Mouse (Mus musculus): Measurements from ENCODE around the gene Mlh1. TPM values are rescaled to one million over a fixed set of nuclear protein-coding genes. Genes with fewer than 3 reads are reported as not detected.

Mlh1 gene
- 23.6 and 24.6 TPM in 2 replicates for polyA plus RNA-seq (2012; rRNA removed)

DNA sequence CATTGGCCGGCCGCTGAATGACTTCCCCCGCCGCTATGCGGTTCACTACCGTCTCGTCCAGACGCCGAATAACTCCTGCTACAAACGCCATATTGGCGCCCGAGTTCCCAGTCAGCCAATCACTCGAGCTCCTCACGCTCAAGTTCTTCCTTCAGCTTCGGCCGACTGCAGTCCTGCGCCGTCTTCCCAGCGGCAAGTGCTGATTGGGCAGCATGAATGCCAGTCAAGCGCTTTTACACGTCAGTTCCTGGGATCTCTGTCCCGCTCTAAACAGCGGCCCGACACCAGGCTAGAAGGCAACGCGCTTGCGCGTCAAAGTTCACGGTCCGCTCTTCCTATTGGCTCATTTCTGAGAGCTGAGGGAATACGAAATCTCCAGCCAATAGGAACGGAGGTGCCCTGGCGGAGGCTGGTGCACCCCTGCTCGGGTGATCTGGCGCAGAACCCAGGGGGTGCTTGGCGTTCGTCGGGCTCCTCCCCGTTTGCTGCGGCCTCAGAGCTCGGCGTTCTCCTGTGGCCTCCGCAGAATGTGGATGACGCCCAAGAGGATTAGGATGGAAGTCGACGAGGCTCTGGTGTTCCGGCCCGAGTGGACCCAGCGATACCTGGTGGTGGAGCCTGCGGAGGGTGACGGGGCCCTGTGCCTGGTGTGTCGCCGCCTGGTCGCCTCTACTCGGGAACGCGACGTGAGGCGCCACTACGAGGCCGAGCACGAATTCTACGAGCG, at the start of gene Mlh1, which contains the start of gene Epm2aip1:
Mlh1 (minus strand) TSS at position 358 of the 727 bp plus-strand sequence.
Epm2aip1 (plus strand) TSS at position 496 of the 727 bp plus-strand sequence.
- Histone ChIP-seq H3K4me3 (ENCODE audit: control insufficient read depth, insufficient read depth, low read length) (peak within 1 kb of the TSS; percentile 86), H3K27ac (ENCODE audit: control insufficient read depth, insufficient read depth, low read length) (peak within 1 kb of the TSS; percentile 76), H3K27me3 (ENCODE audit: control insufficient read depth, insufficient read depth, low read length) (no peaks in the 10 kb centered on the region), H3K36me3 (ENCODE audit: control insufficient read depth, insufficient read depth, low read length) (peaks cover 8% of the 10 kb centered on the region), H3K4me1 (replicated peaks; ENCODE audit: control insufficient read depth, insufficient read depth, low read length) (peaks cover 7% of the 10 kb centered on the region)
- peak; percentile 98 for DNase-seq
- TF ChIP-seq CTCF (IDR thresholded peaks at IDR 0.05; ENCODE audit: borderline replicate concordance, control insufficient read depth, extremely low read depth, insufficient read depth, low read length, poor library complexity) (no peak), POLR2A (IDR thresholded peaks at IDR 0.05; ENCODE audit: control insufficient read depth, extremely low read depth, insufficient read depth, low read length, poor library complexity) (peak; percentile 99)
- WGBS, result under 1% methylated on average over 64 of the region's 64 CpGs

DNA sequence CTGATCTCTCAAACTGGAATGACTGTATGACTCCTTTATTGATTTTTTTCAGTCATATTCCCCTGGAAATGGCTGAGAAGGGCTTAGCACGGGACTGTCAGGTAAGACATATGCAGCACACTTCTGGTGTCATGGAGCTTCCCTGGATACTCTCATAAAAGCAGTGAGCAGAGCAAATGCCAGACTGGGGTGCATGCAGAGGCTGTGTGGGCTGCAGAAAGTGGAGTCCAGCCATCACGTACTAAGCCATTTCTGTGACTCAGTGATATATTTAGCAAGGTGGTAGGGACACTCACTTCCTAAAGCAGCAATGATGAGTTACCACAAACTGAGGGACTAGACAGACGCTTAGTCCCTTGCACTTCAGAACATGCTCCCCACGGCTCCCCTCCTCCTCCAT, 49.3 kb upstream of the Mlh1 start:
- TF ChIP-seq POLR2A (IDR thresholded peaks at IDR 0.05; ENCODE audit: control insufficient read depth, extremely low read depth, insufficient read depth, low read length, poor library complexity) (no peak), CTCF (IDR thresholded peaks at IDR 0.05; ENCODE audit: borderline replicate concordance, control insufficient read depth, extremely low read depth, insufficient read depth, low read length, poor library complexity) (no peak)
- Histone ChIP-seq H3K27me3 (ENCODE audit: control insufficient read depth, insufficient read depth, low read length) (no peaks in the 10 kb centered on the region), H3K4me1 (replicated peaks; ENCODE audit: control insufficient read depth, insufficient read depth, low read length) (no peaks in the 10 kb centered on the region), H3K4me3 (ENCODE audit: control insufficient read depth, insufficient read depth, low read length) (no peak overlapping the region), H3K36me3 (ENCODE audit: control insufficient read depth, insufficient read depth, low read length) (no peaks in the 10 kb centered on the region), H3K27ac (ENCODE audit: control insufficient read depth, insufficient read depth, low read length) (no peak overlapping the region)
- no peak for DNase-seq
- 82% methylated on average over 4 of the region's 4 CpGs for WGBS

DNA sequence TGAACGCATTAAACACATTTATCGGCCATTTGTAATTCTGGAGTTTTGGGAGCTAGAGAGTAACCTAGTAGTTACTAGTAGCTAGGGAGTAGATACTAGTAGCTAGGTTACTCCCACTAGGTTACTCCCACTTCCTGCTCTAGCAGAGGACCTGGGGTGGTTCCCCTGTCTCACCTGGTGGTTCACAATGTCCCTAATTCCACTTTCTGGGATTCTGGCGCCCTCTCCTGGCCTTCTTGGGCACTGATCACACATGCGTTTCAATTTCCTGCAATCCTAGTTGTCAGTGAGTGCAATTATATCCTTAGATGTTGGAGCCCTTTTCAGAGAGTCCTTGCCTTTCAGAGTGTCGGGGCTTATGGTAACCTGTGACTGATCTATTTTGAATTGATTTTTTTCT, 42.6 kb upstream of the Mlh1 start:
- Histone ChIP-seq H3K27me3 (ENCODE audit: control insufficient read depth, insufficient read depth, low read length) (peaks cover 18% of the 10 kb centered on the region), H3K36me3 (ENCODE audit: control insufficient read depth, insufficient read depth, low read length) (no peaks in the 10 kb centered on the region), H3K4me3 (ENCODE audit: control insufficient read depth, insufficient read depth, low read length) (no peak overlapping the region), H3K27ac (ENCODE audit: control insufficient read depth, insufficient read depth, low read length) (no peak overlapping the region), H3K4me1 (replicated peaks; ENCODE audit: control insufficient read depth, insufficient read depth, low read length) (peaks cover 7% of the 10 kb centered on the region)
- peak; percentile 48 for DNase-seq
- TF ChIP-seq CTCF (IDR thresholded peaks at IDR 0.05; ENCODE audit: borderline replicate concordance, control insufficient read depth, extremely low read depth, insufficient read depth, low read length, poor library complexity) (peak; percentile 22; the same call in 1 of the 2 replicates), POLR2A (IDR thresholded peaks at IDR 0.05; ENCODE audit: control insufficient read depth, extremely low read depth, insufficient read depth, low read length, poor library complexity) (no peak)
- 34% methylated on average over 5 of the region's 5 CpGs for WGBS

DNA sequence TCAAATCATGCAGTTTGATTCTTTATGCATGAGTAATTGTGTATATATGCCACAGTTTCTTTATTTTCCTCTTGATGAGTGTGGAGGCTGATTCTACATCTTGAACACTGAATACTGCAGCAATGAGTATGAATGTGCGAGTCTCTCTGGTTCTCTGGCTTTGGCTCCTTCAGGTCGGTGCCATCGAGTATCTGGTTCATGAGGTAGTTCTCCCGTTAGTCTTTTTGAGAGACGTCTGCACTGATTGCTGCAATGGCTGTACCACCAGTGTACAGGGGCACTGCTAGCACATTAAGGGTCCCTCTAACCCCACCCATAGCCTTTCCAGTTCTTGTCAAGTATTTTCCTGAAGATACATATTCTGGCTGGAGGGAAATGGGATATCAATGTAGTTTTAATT, 42.2 kb upstream of the Mlh1 start:
- Histone ChIP-seq H3K36me3 (ENCODE audit: control insufficient read depth, insufficient read depth, low read length) (no peaks in the 10 kb centered on the region), H3K4me3 (ENCODE audit: control insufficient read depth, insufficient read depth, low read length) (no peak overlapping the region), H3K27ac (ENCODE audit: control insufficient read depth, insufficient read depth, low read length) (no peak overlapping the region), H3K4me1 (replicated peaks; ENCODE audit: control insufficient read depth, insufficient read depth, low read length) (peaks cover 7% of the 10 kb centered on the region), H3K27me3 (ENCODE audit: control insufficient read depth, insufficient read depth, low read length) (peaks cover 18% of the 10 kb centered on the region)
- WGBS, result 27% methylated on average over 5 of the region's 5 CpGs
- TF ChIP-seq CTCF (IDR thresholded peaks at IDR 0.05; ENCODE audit: borderline replicate concordance, control insufficient read depth, extremely low read depth, insufficient read depth, low read length, poor library complexity) (no peak), POLR2A (IDR thresholded peaks at IDR 0.05; ENCODE audit: control insufficient read depth, extremely low read depth, insufficient read depth, low read length, poor library complexity) (no peak)
- DNase-seq, result no peak

DNA sequence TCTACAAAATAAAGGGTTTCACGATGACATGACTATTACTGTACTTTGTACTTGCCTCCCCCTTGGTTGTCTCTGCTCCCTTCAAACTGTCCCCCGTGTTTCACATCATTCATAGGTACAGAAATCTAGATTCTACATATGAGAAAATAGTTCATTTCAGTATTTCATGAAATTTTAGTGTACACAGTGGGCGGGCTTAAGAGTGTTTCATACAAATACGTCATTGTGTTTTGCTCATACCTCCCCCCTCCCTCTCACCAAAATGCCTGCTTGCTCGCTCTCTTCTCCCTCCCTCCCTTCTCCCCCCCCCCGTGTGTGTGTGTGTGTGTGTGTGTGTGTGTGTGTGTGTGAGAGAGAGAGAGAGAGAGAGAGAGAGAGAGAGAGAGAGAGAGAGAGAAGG, 41.7 kb upstream of the Mlh1 start:
- peaks cover 7% of the 10 kb centered on the region for H3K4me1 ChIP-seq (replicated peaks; ENCODE audit: control insufficient read depth, insufficient read depth, low read length)
- no peak for DNase-seq
- WGBS, result 18% methylated on average over 6 of the region's 6 CpGs
- no peak overlapping the region for H3K27ac ChIP-seq (ENCODE audit: control insufficient read depth, insufficient read depth, low read length)
- H3K27me3 ChIP-seq (ENCODE audit: control insufficient read depth, insufficient read depth, low read length), result peaks cover 18% of the 10 kb centered on the region
- no peaks in the 10 kb centered on the region for H3K36me3 ChIP-seq (ENCODE audit: control insufficient read depth, insufficient read depth, low read length)
- no peak overlapping the region for H3K4me3 ChIP-seq (ENCODE audit: control insufficient read depth, insufficient read depth, low read length)
- TF ChIP-seq CTCF (IDR thresholded peaks at IDR 0.05; ENCODE audit: borderline replicate concordance, control insufficient read depth, extremely low read depth, insufficient read depth, low read length, poor library complexity) (no peak), POLR2A (IDR thresholded peaks at IDR 0.05; ENCODE audit: control insufficient read depth, extremely low read depth, insufficient read depth, low read length, poor library complexity) (no peak)

DNA sequence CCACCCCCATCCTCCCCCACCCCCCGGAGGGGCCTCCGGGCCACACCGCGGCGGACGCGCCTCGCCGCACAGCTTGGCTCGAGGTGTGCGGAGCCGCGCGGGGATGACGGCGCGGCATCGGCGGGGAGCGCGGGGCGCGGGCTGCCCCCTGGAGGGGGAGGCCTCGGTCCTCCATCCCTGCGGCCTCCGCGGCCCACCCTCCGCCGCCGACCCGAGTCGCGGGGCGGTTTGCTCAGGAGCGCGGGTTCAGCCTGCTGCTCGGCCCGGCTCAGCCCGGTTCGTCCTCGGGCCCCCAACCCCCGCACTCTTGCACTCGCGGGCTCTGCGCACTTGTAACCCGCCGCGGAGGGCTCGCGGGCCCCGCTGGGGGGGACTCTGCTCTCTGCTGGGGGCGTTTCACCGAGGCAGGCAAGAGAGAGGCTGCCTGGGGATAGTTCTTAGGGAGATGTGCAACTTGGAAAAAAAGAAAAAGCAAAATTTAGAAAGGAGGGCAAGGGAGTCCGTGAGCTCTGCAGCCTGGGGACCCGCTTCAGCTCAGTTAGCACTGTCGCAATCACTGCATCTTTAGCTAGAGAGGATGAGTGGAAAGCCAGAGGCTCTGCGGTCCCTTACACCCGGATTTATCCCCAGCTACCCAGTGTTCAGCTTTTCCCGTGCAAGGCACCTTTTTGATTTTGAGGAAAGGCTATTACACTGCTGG, 41.0 kb upstream of the Mlh1 start:
- H3K27ac ChIP-seq (ENCODE audit: control insufficient read depth, insufficient read depth, low read length), result no peak overlapping the region
- peaks cover 18% of the 10 kb centered on the region for H3K27me3 ChIP-seq (ENCODE audit: control insufficient read depth, insufficient read depth, low read length)
- no peak overlapping the region for H3K4me3 ChIP-seq (ENCODE audit: control insufficient read depth, insufficient read depth, low read length)
- 2% methylated on average over 41 of the region's 59 CpGs for WGBS
- TF ChIP-seq POLR2A (IDR thresholded peaks at IDR 0.05; ENCODE audit: control insufficient read depth, extremely low read depth, insufficient read depth, low read length, poor library complexity) (no peak), CTCF (IDR thresholded peaks at IDR 0.05; ENCODE audit: borderline replicate concordance, control insufficient read depth, extremely low read depth, insufficient read depth, low read length, poor library complexity) (no peak)
- peaks cover 7% of the 10 kb centered on the region for H3K4me1 ChIP-seq (replicated peaks; ENCODE audit: control insufficient read depth, insufficient read depth, low read length)
- no peaks in the 10 kb centered on the region for H3K36me3 ChIP-seq (ENCODE audit: control insufficient read depth, insufficient read depth, low read length)
- no peak for DNase-seq

Data from thymus, adult 2 months (tissue).